Mouse (Mus musculus) thymus, postnatal 10 days (tissue): ENCODE results near the gene Eef1akmt2.
A peak's percentile ranks its signal among the peaks of the same experiment; 100 is the strongest.

Experiments used
- DNase-seq, 2 experiments: peaks; one replicate each; pipeline ENCODE4 v3.0.0; 2021; ENCODE audit warnings: low spot score in 2 of 2

Eef1akmt2 gene

DNA sequence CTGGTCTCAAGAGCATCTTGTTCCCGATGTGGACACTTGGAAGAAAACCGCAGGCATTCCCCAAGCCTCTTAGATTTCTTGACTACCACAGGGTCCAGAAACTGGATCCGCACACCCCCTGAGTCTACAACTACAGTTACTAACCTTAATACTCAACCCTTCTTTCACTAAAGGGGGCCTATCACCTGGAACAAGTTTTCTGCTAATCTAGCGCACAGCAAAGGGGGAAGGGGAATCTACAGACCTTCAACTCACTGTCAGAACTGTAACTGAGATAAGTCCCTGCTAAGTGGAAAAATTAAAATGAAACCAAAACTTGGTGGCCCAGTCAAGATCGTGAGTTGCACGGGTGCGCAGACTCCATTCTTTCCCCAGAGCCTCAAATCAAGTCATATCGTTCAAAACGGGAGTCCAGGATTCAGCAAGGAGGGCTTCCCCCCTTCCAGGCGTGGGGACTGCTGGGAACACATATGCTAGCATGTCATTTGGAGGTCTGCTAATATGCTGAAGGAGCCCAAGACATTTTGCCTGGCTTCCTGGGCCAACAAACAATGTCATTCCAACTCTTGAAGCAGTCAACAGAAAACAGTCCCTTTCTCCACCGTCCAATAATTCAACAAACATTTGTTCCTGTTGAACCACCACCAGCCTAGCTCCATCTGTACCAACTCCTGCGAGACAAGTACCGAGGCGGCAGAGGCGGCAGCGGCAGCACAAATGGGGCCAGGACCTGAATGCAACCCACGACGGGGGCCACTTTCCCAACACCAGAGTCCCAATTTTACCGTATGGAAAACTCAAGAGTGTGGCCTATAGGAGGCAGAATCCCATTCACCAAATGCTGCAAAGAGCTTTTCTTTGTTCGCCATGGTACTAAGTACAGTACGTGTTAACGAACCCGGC lies 40.5 kb downstream of the Eef1akmt2 start:
- DNase-seq: peak; percentile 33 to 49

- peak; percentile 88 to 96 for DNase-seq
Measured at GRCm38 (mm10) chr7:132810879-132811278, 41.6 kb downstream of the Eef1akmt2 start.

DNA sequence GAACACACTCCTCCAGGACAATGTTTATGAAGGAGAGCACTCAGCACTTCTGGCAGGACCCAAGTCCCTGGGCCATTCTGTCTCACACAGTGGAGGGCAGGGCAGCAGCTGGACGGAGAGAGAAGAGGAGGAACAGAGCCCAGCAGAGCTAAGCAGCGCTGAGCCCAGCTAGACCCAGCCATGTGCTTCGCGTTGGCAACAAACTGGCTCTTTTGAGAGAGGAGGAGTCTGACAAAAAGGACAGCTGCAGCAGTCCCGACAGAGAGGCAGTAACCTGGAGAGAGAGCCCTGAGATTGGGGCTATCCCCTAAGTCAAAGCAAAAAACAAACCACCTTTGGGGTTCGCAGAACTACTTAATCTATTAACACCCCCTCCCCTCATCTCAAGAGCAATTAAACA lies 42.1 kb downstream of the Eef1akmt2 start:
- no peak for DNase-seq

DNA sequence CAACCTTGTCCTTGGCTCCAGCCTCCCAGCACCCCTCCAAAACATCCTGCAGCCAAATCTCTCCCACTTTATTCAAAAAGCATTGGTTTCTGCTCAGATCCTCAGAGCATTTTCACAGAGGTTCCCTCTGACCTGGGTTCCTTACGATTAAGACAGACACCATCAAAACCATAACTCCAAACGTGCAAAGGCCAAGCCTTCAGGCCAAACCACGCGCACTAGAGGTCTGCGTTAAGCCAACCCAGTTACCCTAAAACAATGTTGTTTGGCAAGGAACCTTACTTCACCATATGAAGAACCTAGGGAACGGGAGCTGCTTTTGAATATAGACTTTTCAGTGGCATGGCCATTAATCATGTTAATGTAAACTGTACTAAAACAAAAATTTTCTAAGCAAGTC lies 42.8 kb downstream of the Eef1akmt2 start:
- DNase-seq: no peak

GRCm38 (mm10) chr7:132808841-132809682 lies 43.4 kb downstream of the Eef1akmt2 start:
- DNase-seq: peak; percentile 33 to 41

DNA sequence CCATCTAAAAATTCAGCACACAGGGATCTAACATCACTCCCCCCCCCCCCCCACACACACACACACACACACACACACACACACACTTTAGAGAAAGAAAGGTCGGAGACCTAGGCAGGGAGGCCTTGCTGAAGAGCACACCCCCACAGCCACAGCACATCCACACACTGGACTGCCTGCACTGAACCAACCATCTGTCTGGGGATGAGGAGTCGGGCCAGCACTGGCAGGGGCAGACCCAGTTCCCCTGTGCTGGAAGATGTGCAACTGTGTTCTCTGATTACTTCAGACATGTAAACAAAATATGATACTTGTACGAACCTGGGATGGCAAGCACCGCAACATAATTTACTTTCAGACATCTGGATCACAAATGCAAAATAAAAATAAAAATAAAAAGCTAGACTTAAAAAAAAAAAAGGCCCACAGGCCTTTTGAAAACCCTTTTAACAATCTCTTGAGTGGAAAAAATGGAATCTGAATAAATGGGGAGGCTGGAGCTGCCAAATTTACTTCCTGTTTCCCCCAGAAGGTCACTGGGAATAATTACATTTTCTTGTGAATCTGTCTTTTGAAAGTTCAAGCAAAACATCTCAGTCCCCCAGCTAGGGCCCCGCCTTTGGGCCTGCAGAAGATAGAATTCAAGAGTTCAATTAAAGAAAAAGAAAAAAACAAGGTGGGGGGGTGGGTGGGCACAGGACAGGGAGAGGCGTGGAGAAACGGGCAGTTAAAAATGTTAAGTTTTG lies 44.2 kb downstream of the Eef1akmt2 start:
- no peak for DNase-seq

DNA sequence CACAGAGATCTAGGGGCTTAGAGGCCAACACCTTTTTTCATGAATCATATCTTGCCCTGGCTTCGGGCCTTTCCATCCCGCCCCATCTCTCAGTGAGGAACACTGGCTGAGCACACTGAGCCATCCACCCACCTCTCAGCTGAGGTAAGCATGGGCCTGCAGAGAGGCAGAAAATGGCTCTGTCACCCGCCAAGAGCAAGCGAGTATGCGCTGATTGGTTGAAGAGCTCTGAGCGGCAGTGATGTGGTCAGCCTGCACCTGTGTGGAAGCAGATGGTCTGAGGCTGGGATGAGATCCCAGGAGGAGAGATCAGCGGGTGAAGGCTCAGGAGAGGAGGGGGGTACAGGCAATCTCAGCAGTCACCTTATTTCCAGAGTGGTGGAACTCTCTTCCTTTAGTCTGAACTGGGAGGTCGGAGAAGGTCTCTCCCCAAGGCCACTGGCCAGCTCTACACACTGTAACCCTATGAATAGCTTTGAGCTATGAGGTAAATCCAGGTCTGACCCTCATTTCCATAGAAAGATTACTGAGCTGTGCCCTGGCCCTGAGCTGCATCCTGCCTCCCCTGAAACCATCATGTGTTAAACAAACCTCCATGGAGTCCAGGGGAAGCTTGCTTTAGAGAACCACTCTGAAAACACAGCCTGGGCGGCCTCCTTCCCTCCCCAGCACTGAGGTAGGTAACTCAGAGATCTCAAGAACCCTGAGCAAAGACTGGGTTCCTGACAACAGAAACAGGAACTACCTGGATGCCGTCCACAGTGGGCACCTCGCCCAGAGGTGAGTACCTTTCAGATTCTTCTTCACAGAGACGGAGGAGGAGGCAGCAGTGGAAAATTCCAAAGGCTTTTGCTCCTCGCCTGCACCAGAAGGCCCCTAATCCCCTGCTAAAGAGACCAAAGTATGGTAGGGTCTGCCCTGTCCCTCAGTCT lies 45.3 kb downstream of the Eef1akmt2 start:
- DNase-seq: no peak

DNA sequence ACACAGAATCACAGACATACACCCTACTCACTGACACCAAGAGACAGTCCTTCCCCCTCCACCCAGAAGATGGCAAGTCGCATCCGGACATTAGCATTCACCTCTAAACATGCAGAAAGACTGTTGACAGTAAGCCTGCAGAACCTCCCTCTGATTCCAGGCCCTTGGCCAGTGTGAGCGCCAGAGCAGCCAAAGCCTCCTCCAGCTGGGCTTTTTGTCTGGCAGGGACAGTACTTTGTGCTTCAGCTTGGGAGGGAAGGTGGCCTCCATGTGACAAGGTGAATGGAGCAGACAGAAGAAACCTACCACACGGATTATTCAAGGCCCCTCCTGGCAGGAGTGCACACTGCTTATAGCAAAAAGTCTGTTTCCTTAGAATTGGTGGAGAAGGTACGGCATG lies 46.2 kb downstream of the Eef1akmt2 start:
- DNase-seq: no peak

- no peak for DNase-seq
Measured at GRCm38 (mm10) chr7:132804951-132805350, 47.5 kb downstream of the Eef1akmt2 start.

- DNase-seq: no peak
Measured at GRCm38 (mm10) chr7:132804461-132804860, 48.0 kb downstream of the Eef1akmt2 start.

GRCm38 (mm10) chr7:132803962-132804361 lies 48.5 kb downstream of the Eef1akmt2 start:
- no peak for DNase-seq

DNA sequence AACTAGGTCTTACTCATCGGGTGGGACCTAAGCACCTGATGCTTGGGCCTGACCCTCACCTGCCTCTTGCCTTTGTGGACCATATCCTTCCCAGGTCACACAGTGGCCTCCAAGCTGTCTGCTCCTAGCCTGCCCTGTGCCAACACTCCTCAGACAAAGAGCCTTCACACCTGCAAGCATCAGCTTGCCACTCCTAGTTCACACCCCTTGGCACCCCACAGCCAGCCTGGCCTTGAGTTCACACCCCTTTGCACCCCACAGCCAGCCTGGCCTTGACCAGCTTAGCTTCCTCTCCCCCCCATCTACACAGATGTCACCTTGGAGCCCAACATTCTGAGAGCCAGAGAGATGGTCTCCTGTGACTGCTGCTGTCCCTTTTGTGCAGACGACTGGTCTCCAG lies 49.1 kb downstream of the Eef1akmt2 start:
- DNase-seq: no peak

DNA sequence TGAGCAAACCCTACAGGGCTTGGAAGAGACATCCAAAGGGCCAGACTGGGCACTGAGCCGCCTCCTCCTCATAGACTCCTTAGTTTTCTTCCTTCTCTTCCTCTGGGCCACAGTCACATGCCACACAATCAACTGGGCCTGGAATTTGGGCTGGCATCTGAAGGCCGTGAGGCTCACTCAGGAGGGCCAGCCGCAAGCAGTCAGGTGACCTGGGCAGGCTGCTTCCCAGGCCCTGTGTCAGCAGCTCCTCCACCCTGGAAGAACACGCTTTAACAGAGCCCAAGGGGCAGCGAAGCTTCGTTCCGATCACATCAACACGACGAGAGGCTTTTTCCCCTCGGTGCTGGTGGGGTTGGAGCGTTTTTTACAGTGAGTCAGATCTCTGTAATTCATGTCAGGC lies 49.8 kb downstream of the Eef1akmt2 start:
- DNase-seq: no peak

- no peak for DNase-seq
Measured at GRCm38 (mm10) chr7:132802066-132802465, 50.4 kb downstream of the Eef1akmt2 start.

DNA sequence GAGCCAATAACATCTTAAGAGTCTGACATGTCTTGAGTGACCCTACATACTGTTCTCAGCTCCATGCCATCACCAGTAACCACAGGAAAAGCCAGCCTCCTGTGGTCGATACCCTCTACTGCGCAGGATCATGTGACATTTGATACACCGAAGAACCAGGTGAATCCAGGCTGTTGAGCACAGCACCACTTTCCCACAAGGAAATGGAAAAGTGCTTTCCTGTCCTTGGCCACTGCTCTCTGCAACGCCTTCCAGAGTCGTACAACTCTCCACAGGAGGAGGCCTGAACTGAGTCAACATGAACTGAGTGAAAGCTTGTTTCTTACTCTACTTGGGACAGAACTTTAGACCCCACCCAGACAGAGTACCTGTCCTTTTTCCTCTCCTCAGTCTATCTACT lies 51.0 kb downstream of the Eef1akmt2 start:
- DNase-seq: no peak

DNA sequence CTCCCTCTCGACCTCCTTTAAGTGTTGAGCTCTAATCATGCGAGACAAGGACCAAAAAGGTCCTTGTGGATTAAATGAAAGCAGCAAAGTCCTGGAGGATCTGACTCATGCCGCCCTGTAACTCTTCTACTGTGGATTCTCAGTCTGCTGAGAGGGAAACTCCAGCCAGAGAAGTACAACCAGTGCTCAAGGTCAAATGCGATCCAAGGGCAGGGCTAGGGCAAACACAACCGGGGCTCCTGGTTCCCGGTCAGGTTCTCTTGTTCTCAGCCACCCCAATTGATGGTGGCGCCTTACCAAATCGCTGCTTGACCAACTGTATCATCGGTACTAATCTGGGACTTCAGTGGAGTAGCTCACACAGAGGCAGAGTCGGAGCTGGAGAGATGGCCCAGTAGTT lies 51.6 kb downstream of the Eef1akmt2 start:
- DNase-seq: no peak

DNA sequence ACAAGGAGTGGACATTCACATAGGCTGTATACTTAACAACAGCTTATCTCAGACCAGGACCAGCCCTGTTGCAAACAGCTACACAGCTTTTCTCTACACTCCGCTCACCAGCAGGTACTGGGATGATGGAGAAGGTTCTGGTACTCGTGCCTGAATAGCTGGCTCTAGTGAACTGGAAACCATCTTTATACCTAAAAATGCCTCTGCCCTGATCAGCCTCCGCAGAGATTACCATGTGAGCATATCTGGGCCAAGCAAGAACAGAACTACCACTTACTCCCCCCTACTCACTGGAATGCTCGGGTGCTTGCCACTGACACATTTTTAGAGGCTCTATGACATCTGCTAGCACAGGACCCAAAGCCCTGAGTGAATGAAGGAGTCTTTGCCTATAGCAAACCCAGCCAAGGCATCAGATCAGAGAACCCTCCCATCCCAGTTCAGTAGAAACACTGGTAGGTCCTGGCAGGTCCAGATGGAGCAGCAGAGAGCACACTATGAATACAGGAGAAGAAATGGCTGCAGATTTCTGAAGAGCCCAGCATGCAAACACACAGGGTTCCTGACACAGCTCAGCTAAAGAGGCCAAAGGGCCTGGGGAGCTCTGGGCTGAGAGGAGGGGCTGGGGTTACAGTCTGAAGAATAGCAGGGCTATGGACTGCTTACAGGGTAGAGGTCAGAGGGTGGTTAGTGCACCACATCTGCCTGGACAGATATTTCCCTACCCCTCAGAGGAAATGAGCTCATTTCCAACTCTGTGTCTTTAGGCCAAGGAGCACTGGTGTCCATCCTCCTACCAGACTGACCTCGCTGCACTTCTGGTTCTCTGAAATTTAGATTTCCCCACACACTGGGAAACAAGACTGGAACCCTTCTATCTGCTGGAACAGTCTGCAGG lies 53.1 kb downstream of the Eef1akmt2 start:
- no peak for DNase-seq

- no peak for DNase-seq
Measured at GRCm38 (mm10) chr7:132795141-132795540, 57.3 kb downstream of the Eef1akmt2 start.

- no peak for DNase-seq
Measured at GRCm38 (mm10) chr7:132793467-132793866, 59.0 kb downstream of the Eef1akmt2 start.
